Mouse (Mus musculus) hindbrain, postnatal 0 days (tissue): ENCODE data around the gene Lrrn2. TPM values are rescaled to one million over a fixed set of nuclear protein-coding genes. Genes with fewer than 3 reads are reported as not detected.

Experiments used
- ATAC-seq: fragments of 200-750 bp; cut with Nextera tagmentation; 2 replicates; pipeline ENCODE4 v1.8.0; 2017; ENCODE audit warnings: mild to moderate bottlenecking, moderate TSS enrichment, moderate library complexity
- DNase-seq: peaks from one replicate; pipeline ENCODE4 v3.0.0-alpha.2; 2015; ENCODE audit warnings: low spot score
- H3K27ac ChIP-seq: fragments of 300-500 bp; sonication (generic); 2 replicates; pipeline ENCODE4 v1.5.1; 2014; ENCODE audit warnings: mild to moderate bottlenecking
- H3K27me3 ChIP-seq: fragments of 300-500 bp; sonication (generic); 2 replicates; pipeline ENCODE4 v1.6.1; 2014; ENCODE audit warnings: low read length, mixed read lengths; ENCODE audit not compliant: insufficient read depth
- H3K36me3 ChIP-seq: fragments of 300-500 bp; sonication (generic); 2 replicates; pipeline ENCODE4 v1.6.1; 2014; ENCODE audit warnings: low read length, mixed read lengths; ENCODE audit not compliant: insufficient read depth
- H3K4me1 ChIP-seq: fragments of 300-500 bp; sonication (generic); 2 replicates; pipeline ENCODE4 v1.6.1; 2014; ENCODE audit warnings: antibody characterized with exemption, low read length, mixed read lengths; ENCODE audit not compliant: insufficient read depth
- H3K4me2 ChIP-seq: fragments of 300-500 bp; sonication (generic); 2 replicates; pipeline ENCODE4 v1.6.1; 2014; ENCODE audit warnings: low read depth, mild to moderate bottlenecking, low read length, moderate library complexity, mixed read lengths
- H3K4me3 ChIP-seq: fragments of 300-500 bp; sonication (generic); 2 replicates; pipeline ENCODE4 v1.5.1; 2014; ENCODE audit warnings: low read length
- H3K9ac ChIP-seq: fragments of 300-500 bp; sonication (generic); replicated peaks from 2 replicates; pipeline ENCODE4 v1.6.1; 2014; ENCODE audit warnings: mild to moderate bottlenecking, low read length, moderate library complexity, mixed read lengths
- H3K9me3 ChIP-seq: fragments of 300-500 bp; sonication (generic); 2 replicates; pipeline ENCODE4 v1.6.1; 2016; ENCODE audit warnings: low read length, mixed read lengths
- CTCF ChIP-seq: IDR thresholded peaks from 2 replicates; pipeline ENCODE4 v1.5.1; 2016; ENCODE audit warnings: antibody characterized with exemption, control low read depth, low read depth
- WGBS: fragments of 180-500 bp; shearing (Covaris S2); extraction: QIAGEN DNeasy Blood & Tissue Kit; methylation state at CpG from one replicate; pipeline ENCODE4 v1.1.7; 2014; 5-methylcytosine and 5-hydroxymethylcytosine counted together
- polyA plus RNA-seq: library from polyadenylated mRNA; unstranded; fragments of >200 nt; fragmentation: Nextera tagmentation; extraction: Ambion mirVana; gene quantifications from 2 replicates; pipeline ENCODE4 v1.2.1, GENCODE M21; 2015
- total RNA-seq: library from RNA; depleted of rRNA; stranded (reverse); fragments of >200 nt; gene quantifications from 2 replicates; pipeline ENCODE4 v1.2.3, GENCODE M21; 2014; rRNA removed

Gene Lrrn2
- 48.3 and 51.0 TPM in 2 replicates for total RNA-seq
- polyA plus RNA-seq = 60.0 and 64.7 TPM in 2 replicates

DNA sequence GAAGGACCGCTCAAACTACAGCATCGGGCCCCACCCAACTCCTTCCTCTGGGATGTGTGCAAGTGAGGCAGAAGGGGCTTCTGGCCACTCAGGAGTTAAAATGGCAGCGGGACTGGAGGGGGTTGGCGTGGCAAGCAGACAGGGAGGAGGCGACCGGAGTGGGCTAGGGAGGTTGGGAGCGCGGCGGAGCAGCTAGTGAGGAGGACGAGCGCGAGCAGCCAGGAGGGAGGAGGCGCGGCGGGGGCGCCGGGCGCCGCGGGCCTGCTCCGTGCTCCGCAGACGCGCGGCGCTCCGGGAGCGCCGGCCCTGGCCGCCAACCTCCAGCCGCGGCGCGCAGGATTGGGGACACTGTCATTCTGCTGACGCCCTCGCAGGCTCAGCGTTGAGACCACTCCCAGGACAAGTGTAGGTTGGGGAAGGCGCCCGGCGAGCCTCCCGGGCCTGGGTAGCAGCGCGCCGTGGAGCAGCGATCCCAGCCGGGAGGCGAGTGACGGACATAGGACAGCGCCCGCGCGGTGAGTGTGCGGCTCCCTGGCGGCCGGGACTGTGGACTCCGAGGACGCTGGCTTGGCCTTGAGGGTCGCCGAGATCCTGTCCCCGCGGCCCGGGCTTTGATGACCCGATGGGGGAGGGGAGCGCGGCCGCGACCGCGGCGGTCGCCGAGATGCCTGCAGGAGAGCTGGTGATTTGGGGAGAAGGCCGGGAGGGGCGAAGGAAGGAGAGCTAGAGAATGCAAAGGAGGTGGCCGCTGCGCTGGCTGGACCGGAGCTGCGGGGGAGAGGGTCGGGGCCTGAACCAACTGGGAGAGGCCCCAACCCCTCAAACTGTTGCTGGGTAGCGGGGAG is at the start of gene Lrrn2:
Gene Lrrn2 (plus strand): TSS at position 113 of the 845 bp plus-strand sequence.
- H3K4me2 ChIP-seq = peak within 1 kb of the TSS; percentile 91
- peak; percentile 72 for ATAC-seq

DNA sequence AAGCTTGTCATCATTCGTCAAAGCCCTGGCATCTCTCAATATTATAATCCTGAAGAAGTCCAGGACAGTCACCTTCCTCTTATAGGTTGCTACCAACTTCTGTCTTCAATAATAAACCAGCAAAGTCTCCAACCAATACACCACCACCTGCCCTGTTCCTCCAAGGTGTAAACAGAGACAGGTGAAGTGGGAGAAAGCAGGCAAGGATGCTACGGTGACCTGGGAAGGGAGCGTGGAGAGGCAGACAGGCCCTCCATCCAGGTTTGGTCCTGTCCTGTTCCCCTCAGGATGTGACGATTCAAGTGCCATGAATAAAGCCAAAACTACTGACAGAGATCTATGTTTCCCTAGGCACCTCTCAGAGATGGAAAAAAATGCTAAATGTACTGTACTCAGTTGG is 48.1 kb upstream of the Lrrn2 start:
- WGBS = 90% methylated on average over 4 of the region's 4 CpGs
- no peak overlapping the region for H3K9ac ChIP-seq
- no peak for TF ChIP-seq CTCF
- no peaks in the 10 kb centered on the region for H3K9me3 ChIP-seq
- no peak for ATAC-seq
- no peak for DNase-seq
- H3K4me2 ChIP-seq = no peak overlapping the region
- no peaks in the 10 kb centered on the region for H3K36me3 ChIP-seq
- H3K27ac ChIP-seq = no peak overlapping the region
- H3K27me3 ChIP-seq = no peaks in the 10 kb centered on the region
- H3K4me1 ChIP-seq = no peaks in the 10 kb centered on the region
- H3K4me3 ChIP-seq = no peak overlapping the region

More for the DNA sequence above, at the start of gene Lrrn2:
- no peaks in the 10 kb centered on the region for H3K36me3 ChIP-seq
- H3K27me3 ChIP-seq = no peaks in the 10 kb centered on the region
- peak within 1 kb of the TSS; percentile 87 for H3K27ac ChIP-seq
- H3K9ac ChIP-seq = peak within 1 kb of the TSS; percentile 69
- peak within 1 kb of the TSS; percentile 65 for H3K4me3 ChIP-seq
- DNase-seq = peak; percentile 82
- 1% methylated on average over 70 of the region's 80 CpGs for WGBS
- H3K4me1 ChIP-seq = peaks cover 16% of the 10 kb centered on the region
- TF ChIP-seq CTCF = no peak
- H3K9me3 ChIP-seq = no peaks in the 10 kb centered on the region

DNA sequence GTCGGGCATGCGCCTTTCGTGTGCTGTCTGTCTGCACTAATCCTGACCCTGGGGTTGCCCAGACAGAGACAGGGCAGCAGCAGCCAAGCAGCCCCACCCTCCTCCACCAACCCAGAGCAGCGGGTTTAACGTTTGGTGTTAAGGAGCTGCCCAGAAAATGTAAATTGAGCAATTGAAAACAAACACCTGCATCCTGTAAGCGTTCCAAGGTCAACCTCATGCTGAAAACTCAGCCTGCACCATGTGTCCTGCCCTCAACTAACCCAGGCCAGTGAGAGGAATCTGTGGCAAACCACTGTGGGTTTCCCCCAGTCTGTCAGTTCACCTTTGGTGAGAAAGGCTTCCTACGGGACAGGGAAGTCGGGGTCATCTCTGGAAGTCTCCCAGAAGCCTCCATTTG is 46.0 kb upstream of the Lrrn2 start:
- no peaks in the 10 kb centered on the region for H3K27me3 ChIP-seq
- H3K9ac ChIP-seq = no peak overlapping the region
- no peak for TF ChIP-seq CTCF
- ATAC-seq = no peak
- no peak overlapping the region for H3K4me3 ChIP-seq
- no peaks in the 10 kb centered on the region for H3K36me3 ChIP-seq
- H3K27ac ChIP-seq = no peak overlapping the region
- DNase-seq = no peak
- H3K4me1 ChIP-seq = no peaks in the 10 kb centered on the region; the same call in 1 of the 2 replicates
- 62% methylated on average over 8 of the region's 8 CpGs for WGBS
- H3K4me2 ChIP-seq = no peak overlapping the region
- H3K9me3 ChIP-seq = no peaks in the 10 kb centered on the region

DNA sequence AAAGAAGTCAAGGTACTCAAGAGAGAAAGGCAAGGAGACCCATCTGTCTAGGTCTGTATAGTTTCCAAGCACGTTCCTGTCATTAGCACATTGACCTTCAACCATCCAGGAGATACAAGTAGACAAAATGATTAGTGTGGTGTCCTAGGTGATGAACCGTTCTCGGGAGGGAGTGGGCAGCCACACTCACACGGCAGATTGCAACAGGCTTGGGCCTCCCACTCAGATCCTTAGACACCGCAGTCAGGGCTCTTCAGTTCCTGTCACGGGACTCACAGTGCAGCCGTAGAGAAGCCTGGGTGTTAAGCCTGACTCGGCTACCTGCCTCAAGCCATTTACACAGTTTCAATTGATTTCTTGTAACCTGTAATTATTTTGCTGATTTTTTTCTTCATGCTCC is 43.2 kb upstream of the Lrrn2 start:
- H3K4me3 ChIP-seq = no peak overlapping the region

DNA sequence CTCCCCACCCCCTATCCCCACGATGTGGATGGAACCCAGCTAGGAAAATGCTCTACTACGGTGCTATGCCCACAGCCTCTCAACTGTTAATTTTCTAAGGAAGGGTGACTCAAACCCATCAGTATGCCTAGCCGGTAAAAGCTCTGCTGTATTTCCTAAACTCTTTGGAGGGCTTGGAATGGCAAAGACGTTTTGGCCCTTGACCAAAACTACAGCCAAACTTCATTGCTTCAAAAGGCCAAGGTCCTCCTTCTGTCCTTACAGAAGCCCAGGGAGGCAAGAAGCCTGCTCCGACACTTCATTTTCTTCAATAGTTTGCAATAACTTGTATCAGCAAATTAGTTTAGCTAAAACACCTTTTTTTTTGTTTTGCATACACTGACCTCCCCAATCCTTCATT is 42.4 kb upstream of the Lrrn2 start:
- 55% methylated on average over 5 of the region's 5 CpGs for WGBS

More for the DNA sequence above, 43.2 kb upstream of the Lrrn2 start:
- Histone ChIP-seq H3K9ac (no peak overlapping the region), H3K27me3 (no peaks in the 10 kb centered on the region), H3K36me3 (no peaks in the 10 kb centered on the region), H3K9me3 (no peaks in the 10 kb centered on the region), H3K4me2 (no peak overlapping the region), H3K4me1 (no peaks in the 10 kb centered on the region; the same call in 1 of the 2 replicates), H3K27ac (no peak overlapping the region)
- TF ChIP-seq CTCF = no peak
- ATAC-seq = peak; percentile 51; the same call in 1 of the 2 replicates
- DNase-seq = no peak
- 58% methylated on average over 8 of the region's 8 CpGs for WGBS

DNA sequence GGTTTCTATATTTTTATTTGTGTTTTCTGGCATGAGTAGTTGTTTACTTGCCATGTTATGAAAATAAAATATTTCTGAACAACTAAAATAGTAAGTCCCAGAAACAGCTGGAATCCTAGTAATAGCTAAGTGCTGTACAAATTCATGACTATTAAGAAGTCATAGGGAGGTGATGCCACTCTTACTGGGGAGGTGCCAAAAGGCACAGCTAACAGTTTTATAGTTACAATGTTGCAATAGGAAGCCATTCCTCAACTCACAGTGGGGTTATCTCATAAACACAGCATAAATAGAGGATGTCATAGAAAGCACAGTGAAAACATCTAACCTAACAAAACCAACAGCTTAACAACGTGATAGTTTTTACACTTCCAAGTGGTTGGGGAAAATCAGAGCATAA is 41.7 kb upstream of the Lrrn2 start:
- no peak for DNase-seq
- Histone ChIP-seq H3K4me2 (no peak overlapping the region), H3K9ac (no peak overlapping the region), H3K36me3 (no peaks in the 10 kb centered on the region), H3K4me3 (no peak overlapping the region), H3K4me1 (no peaks in the 10 kb centered on the region; the same call in 1 of the 2 replicates), H3K27me3 (no peaks in the 10 kb centered on the region), H3K9me3 (no peaks in the 10 kb centered on the region), H3K27ac (no peak overlapping the region)
- TF ChIP-seq CTCF = no peak
- ATAC-seq = no peak
- WGBS = 76% methylated on average over 1 of the region's 1 CpGs

More for the DNA sequence above, 42.4 kb upstream of the Lrrn2 start:
- DNase-seq = no peak
- no peak overlapping the region for H3K4me3 ChIP-seq
- no peak overlapping the region for H3K27ac ChIP-seq
- no peaks in the 10 kb centered on the region for H3K27me3 ChIP-seq
- no peak overlapping the region for H3K9ac ChIP-seq
- H3K36me3 ChIP-seq = no peaks in the 10 kb centered on the region
- H3K4me2 ChIP-seq = no peak overlapping the region
- H3K4me1 ChIP-seq = no peaks in the 10 kb centered on the region; the same call in 1 of the 2 replicates
- no peak for TF ChIP-seq CTCF
- no peaks in the 10 kb centered on the region for H3K9me3 ChIP-seq
- no peak for ATAC-seq

DNA sequence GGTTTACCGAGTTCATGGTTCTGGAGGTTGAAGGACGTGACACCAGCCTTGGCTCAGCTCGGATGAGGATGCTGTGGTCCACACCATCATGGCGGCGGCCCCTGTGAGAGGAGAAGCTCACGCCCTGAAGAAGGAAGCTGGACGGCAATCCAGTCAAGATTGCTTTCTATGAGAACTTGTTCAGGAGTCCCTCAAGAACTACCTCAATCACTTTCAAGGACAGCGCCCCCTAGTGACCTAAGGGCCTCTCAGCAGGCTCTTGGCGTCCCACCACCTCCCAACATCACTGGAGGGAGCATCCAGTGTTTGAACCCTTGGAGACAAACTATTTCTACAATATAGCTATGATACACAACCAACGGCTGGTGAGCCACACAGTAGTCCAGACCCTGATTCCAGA is 36.5 kb upstream of the Lrrn2 start:
- Histone ChIP-seq H3K4me2 (no peak overlapping the region), H3K4me3 (no peak overlapping the region), H3K27ac (no peak overlapping the region), H3K9me3 (no peaks in the 10 kb centered on the region), H3K27me3 (no peaks in the 10 kb centered on the region), H3K9ac (no peak overlapping the region), H3K4me1 (no peaks in the 10 kb centered on the region), H3K36me3 (no peaks in the 10 kb centered on the region)
- peak; percentile 36; the same call in 1 of the 2 replicates for TF ChIP-seq CTCF
- DNase-seq = no peak
- whole genome bisulfite sequencing = 84% methylated on average over 10 of the region's 10 CpGs
- no peak for ATAC-seq
